Mouse (Mus musculus): Measurements from ENCODE around the gene Gpc5. TPM values are rescaled to one million over a fixed set of nuclear protein-coding genes. Genes with fewer than 3 reads are reported as not detected.

Gene Gpc5
- polyA plus RNA-seq, 2 experiments: 0.05 TPM; not detected in 1

- 48% methylated on average over 2 of the region's 2 CpGs for WGBS (ENCODE audit: insufficient replicate concordance)
- no peak for TF ChIP-seq EP300 (IDR thresholded peaks at IDR 0.05; ENCODE audit: low read depth)
- TF ChIP-seq CTCF (IDR thresholded peaks at IDR 0.05; ENCODE audit: low read depth): no peak
- ATAC-seq (ENCODE audit: insufficient read depth) (no peak), DNase-seq (ENCODE audit: low read depth in 3 of 3, low spot score in 3 of 3) (no peak)
- H3K4me3 ChIP-seq (ENCODE audit: insufficient read depth in 1 of 2, low read depth in 2 of 2, low read length in 2 of 2): no peak overlapping the region
- H3K27me3 ChIP-seq (ENCODE audit: control insufficient read depth, insufficient read depth, low read length): no peaks in the 10 kb centered on the region
- H3K9me3 ChIP-seq (ENCODE audit: control insufficient read depth, low read length): no peaks in the 10 kb centered on the region
- no peak overlapping the region for H3K4me2 ChIP-seq (ENCODE audit: low read depth)
- no peaks in the 10 kb centered on the region for H3K36me3 ChIP-seq (replicated peaks; ENCODE audit: control insufficient read depth, insufficient read depth, low read depth)
- H3K27ac ChIP-seq: no peak overlapping the region
- H3K4me1 ChIP-seq (replicated peaks; ENCODE audit: control insufficient read depth in 2 of 2, insufficient read depth in 2 of 2, low read length in 1 of 2): peaks cover 0 to 2% of the 10 kb centered on the region in 2 experiments; a peak in 1 of 4 replicates
- H3K9ac ChIP-seq (replicated peaks): no peak overlapping the region
Observed at GRCm38 (mm10) chr14:115253685-115254084, 161.7 kb downstream of the Gpc5 start.

GRCm38 (mm10) chr14:115269703-115270402 is 177.8 kb downstream of the Gpc5 start:
- WGBS (ENCODE audit: insufficient replicate concordance): 69% methylated on average over 6 of the region's 6 CpGs
- ATAC-seq (ENCODE audit: insufficient read depth) (no peak), DNase-seq (ENCODE audit: low read depth in 3 of 3, low spot score in 3 of 3) (no peak)
- H3K36me3 ChIP-seq (replicated peaks; ENCODE audit: control insufficient read depth, insufficient read depth, low read depth): no peaks in the 10 kb centered on the region
- H3K4me2 ChIP-seq (ENCODE audit: low read depth): no peak overlapping the region
- H3K9me3 ChIP-seq (ENCODE audit: control insufficient read depth, low read length): no peaks in the 10 kb centered on the region
- no peak overlapping the region for H3K4me3 ChIP-seq (ENCODE audit: insufficient read depth in 1 of 2, low read depth in 2 of 2, low read length in 2 of 2)
- H3K27me3 ChIP-seq (ENCODE audit: control insufficient read depth, insufficient read depth, low read length): no peaks in the 10 kb centered on the region
- TF ChIP-seq CTCF (IDR thresholded peaks at IDR 0.05; ENCODE audit: low read depth) (no peak), EP300 (IDR thresholded peaks at IDR 0.05; ENCODE audit: low read depth) (no peak)
- H3K9ac ChIP-seq (replicated peaks): no peak overlapping the region
- H3K27ac ChIP-seq: no peak overlapping the region
- no peaks in the 10 kb centered on the region for H3K4me1 ChIP-seq (replicated peaks; ENCODE audit: control insufficient read depth in 2 of 2, insufficient read depth in 2 of 2, low read length in 1 of 2)

GRCm38 (mm10) chr14:115270445-115270844 is 178.4 kb downstream of the Gpc5 start:
- no peak overlapping the region for H3K4me2 ChIP-seq (ENCODE audit: low read depth)
- no peaks in the 10 kb centered on the region for H3K4me1 ChIP-seq (replicated peaks; ENCODE audit: control insufficient read depth in 2 of 2, insufficient read depth in 2 of 2, low read length in 1 of 2)
- DNase-seq (ENCODE audit: low read depth in 3 of 3, low spot score in 3 of 3) (no peak), ATAC-seq (ENCODE audit: insufficient read depth) (no peak)
- no peaks in the 10 kb centered on the region for H3K9me3 ChIP-seq (ENCODE audit: control insufficient read depth, low read length)
- WGBS (ENCODE audit: insufficient replicate concordance): 60% methylated on average over 6 of the region's 6 CpGs
- no peak overlapping the region for H3K4me3 ChIP-seq (ENCODE audit: insufficient read depth in 1 of 2, low read depth in 2 of 2, low read length in 2 of 2)
- TF ChIP-seq CTCF (IDR thresholded peaks at IDR 0.05; ENCODE audit: low read depth): no peak
- no peak for TF ChIP-seq EP300 (IDR thresholded peaks at IDR 0.05; ENCODE audit: low read depth)
- no peaks in the 10 kb centered on the region for H3K36me3 ChIP-seq (replicated peaks; ENCODE audit: control insufficient read depth, insufficient read depth, low read depth)
- H3K27ac ChIP-seq: no peak overlapping the region
- H3K27me3 ChIP-seq (ENCODE audit: control insufficient read depth, insufficient read depth, low read length): no peaks in the 10 kb centered on the region
- no peak overlapping the region for H3K9ac ChIP-seq (replicated peaks)

GRCm38 (mm10) chr14:115282782-115283181 is 190.8 kb downstream of the Gpc5 start:
- ATAC-seq (ENCODE audit: insufficient read depth) (no peak), DNase-seq (ENCODE audit: low read depth in 3 of 3, low spot score in 3 of 3) (no peak)
- no peak for TF ChIP-seq EP300 (IDR thresholded peaks at IDR 0.05; ENCODE audit: low read depth)
- no peak for TF ChIP-seq CTCF (IDR thresholded peaks at IDR 0.05; ENCODE audit: low read depth)
- Histone ChIP-seq H3K4me1 (replicated peaks; ENCODE audit: control insufficient read depth in 2 of 2, insufficient read depth in 2 of 2, low read length in 1 of 2) (no peaks in the 10 kb centered on the region), H3K27ac (no peak overlapping the region), H3K36me3 (replicated peaks; ENCODE audit: control insufficient read depth, insufficient read depth, low read depth) (no peaks in the 10 kb centered on the region), H3K9ac (replicated peaks) (no peak overlapping the region), H3K4me2 (ENCODE audit: low read depth) (no peak overlapping the region), H3K4me3 (ENCODE audit: insufficient read depth in 1 of 2, low read depth in 2 of 2, low read length in 2 of 2) (no peak overlapping the region), H3K27me3 (ENCODE audit: control insufficient read depth, insufficient read depth, low read length) (no peaks in the 10 kb centered on the region), H3K9me3 (ENCODE audit: control insufficient read depth, low read length) (no peaks in the 10 kb centered on the region)

- ATAC-seq (ENCODE audit: insufficient read depth) (no peak), DNase-seq (ENCODE audit: low read depth in 3 of 3, low spot score in 3 of 3) (no peak)
- Histone ChIP-seq H3K4me3 (ENCODE audit: insufficient read depth in 1 of 2, low read depth in 2 of 2, low read length in 2 of 2) (no peak overlapping the region), H3K4me1 (replicated peaks; ENCODE audit: control insufficient read depth in 2 of 2, insufficient read depth in 2 of 2, low read length in 1 of 2) (no peaks in the 10 kb centered on the region), H3K36me3 (replicated peaks; ENCODE audit: control insufficient read depth, insufficient read depth, low read depth) (no peaks in the 10 kb centered on the region), H3K27ac (no peak overlapping the region), H3K4me2 (ENCODE audit: low read depth) (no peak overlapping the region), H3K9ac (replicated peaks) (no peak overlapping the region), H3K9me3 (ENCODE audit: control insufficient read depth, low read length) (no peaks in the 10 kb centered on the region), H3K27me3 (ENCODE audit: control insufficient read depth, insufficient read depth, low read length) (no peaks in the 10 kb centered on the region)
- 29% methylated on average over 2 of the region's 2 CpGs for WGBS (ENCODE audit: insufficient replicate concordance)
- TF ChIP-seq CTCF (IDR thresholded peaks at IDR 0.05; ENCODE audit: low read depth) (no peak), EP300 (IDR thresholded peaks at IDR 0.05; ENCODE audit: low read depth) (no peak)
Observed at GRCm38 (mm10) chr14:115324247-115324646, 232.2 kb downstream of the Gpc5 start.
